Mouse (Mus musculus): ENCODE measurements at regions not wholly inside any gene's neighbourhood (a gene's known extent, or its start where the extent isn't known, plus 50 kb on each side); places are given as distances from the start of the nearest gene placed in this dataset.
A peak's percentile ranks its signal among the peaks of the same experiment; 100 is the strongest.

GRCm38 (mm10) chr12:25272114-25272751, 175.3 kb upstream of the Id2 start:
- Histone ChIP-seq H3K4me2 (no peak overlapping the region), H3K27ac (replicated peaks) (no peak overlapping the region), H3K27me3 (replicated peaks) (no peaks in the 10 kb centered on the region), H3K9me3 (replicated peaks) (no peaks in the 10 kb centered on the region), H3K9ac (replicated peaks) (no peak overlapping the region), H3K36me3 (no peaks in the 10 kb centered on the region), H3K4me3 (replicated peaks) (no peak overlapping the region), H3K4me1 (0 out of 2 replicates have a peak, but pooled peaks cover 4% of the 10 kb centered on the region)
- ATAC-seq (ENCODE audit: low FRiP score), result peak; percentile 28; the same call in 1 of the 2 replicates
- whole genome bisulfite sequencing, result 25% methylated on average over 6 of the region's 6 CpGs

GRCm38 (mm10) chr12:25269878-25270277, 172.9 kb upstream of the Id2 start:
- peaks cover 10% of the 10 kb centered on the region; the same call in 1 of the 2 replicates for H3K4me1 ChIP-seq
- ATAC-seq (ENCODE audit: low FRiP score), result no peak
- H3K4me2 ChIP-seq, result no peak overlapping the region
- H3K9ac ChIP-seq (replicated peaks), result no peak overlapping the region
- no peaks in the 10 kb centered on the region for H3K36me3 ChIP-seq
- H3K27ac ChIP-seq (replicated peaks), result no peak overlapping the region
- no peaks in the 10 kb centered on the region for H3K27me3 ChIP-seq (replicated peaks)
- H3K4me3 ChIP-seq (replicated peaks), result no peak overlapping the region
- 83% methylated on average over 3 of the region's 3 CpGs for WGBS
- H3K9me3 ChIP-seq (replicated peaks), result no peaks in the 10 kb centered on the region

- no peak overlapping the region for H3K9ac ChIP-seq (replicated peaks)
- no peak overlapping the region for H3K27ac ChIP-seq (replicated peaks)
- no peak overlapping the region for H3K4me2 ChIP-seq
- H3K4me1 ChIP-seq, result peaks cover 10% of the 10 kb centered on the region; the same call in 1 of the 2 replicates
- H3K4me3 ChIP-seq (replicated peaks), result no peak overlapping the region
- no peaks in the 10 kb centered on the region for H3K36me3 ChIP-seq
- H3K27me3 ChIP-seq (replicated peaks), result no peaks in the 10 kb centered on the region
- no peak for ATAC-seq (ENCODE audit: low FRiP score)
- H3K9me3 ChIP-seq (replicated peaks), result no peaks in the 10 kb centered on the region
- 79% methylated on average over 18 of the region's 18 CpGs for WGBS
Measured at GRCm38 (mm10) chr12:25268871-25269850, 172.2 kb upstream of the Id2 start.

GRCm38 (mm10) chr12:25268323-25268722, 171.4 kb upstream of the Id2 start:
- peaks cover 10% of the 10 kb centered on the region; the same call in 1 of the 2 replicates for H3K4me1 ChIP-seq
- no peak for ATAC-seq (ENCODE audit: low FRiP score)
- WGBS, result 60% methylated on average over 7 of the region's 7 CpGs
- no peak overlapping the region for H3K4me2 ChIP-seq
- H3K36me3 ChIP-seq, result no peaks in the 10 kb centered on the region
- H3K9ac ChIP-seq (replicated peaks), result no peak overlapping the region
- no peak overlapping the region for H3K27ac ChIP-seq (replicated peaks)
- no peaks in the 10 kb centered on the region for H3K27me3 ChIP-seq (replicated peaks)
- H3K4me3 ChIP-seq (replicated peaks), result no peak overlapping the region
- H3K9me3 ChIP-seq (replicated peaks), result no peaks in the 10 kb centered on the region

GRCm38 (mm10) chr12:25267572-25268115, 170.7 kb upstream of the Id2 start:
- Histone ChIP-seq H3K4me2 (no peak overlapping the region), H3K36me3 (no peaks in the 10 kb centered on the region), H3K9me3 (replicated peaks) (no peaks in the 10 kb centered on the region), H3K27ac (replicated peaks) (no peak overlapping the region), H3K27me3 (replicated peaks) (no peaks in the 10 kb centered on the region), H3K4me1 (peaks cover 10% of the 10 kb centered on the region; the same call in 1 of the 2 replicates), H3K9ac (replicated peaks) (no peak overlapping the region), H3K4me3 (replicated peaks) (no peak overlapping the region)
- ATAC-seq (ENCODE audit: low FRiP score), result no peak
- WGBS, result 93% methylated on average over 13 of the region's 13 CpGs

GRCm38 (mm10) chr12:25266701-25267571, 170.0 kb upstream of the Id2 start:
- no peak for ATAC-seq (ENCODE audit: low FRiP score)
- Histone ChIP-seq H3K27me3 (replicated peaks) (no peaks in the 10 kb centered on the region), H3K36me3 (no peaks in the 10 kb centered on the region), H3K4me2 (no peak overlapping the region), H3K4me3 (replicated peaks) (no peak overlapping the region), H3K27ac (replicated peaks) (no peak overlapping the region), H3K9ac (replicated peaks) (no peak overlapping the region), H3K9me3 (replicated peaks) (no peaks in the 10 kb centered on the region), H3K4me1 (peaks cover 6% of the 10 kb centered on the region; the same call in 1 of the 2 replicates)
- 70% methylated on average over 17 of the region's 17 CpGs for WGBS

GRCm38 (mm10) chr12:25265560-25266525, 168.9 kb upstream of the Id2 start:
- Histone ChIP-seq H3K4me1 (peaks cover 6% of the 10 kb centered on the region; the same call in 1 of the 2 replicates), H3K9ac (replicated peaks) (no peak overlapping the region), H3K27ac (replicated peaks) (no peak overlapping the region), H3K4me2 (no peak overlapping the region), H3K9me3 (replicated peaks) (no peaks in the 10 kb centered on the region), H3K36me3 (no peaks in the 10 kb centered on the region), H3K4me3 (replicated peaks) (no peak overlapping the region), H3K27me3 (replicated peaks) (no peaks in the 10 kb centered on the region)
- no peak for ATAC-seq (ENCODE audit: low FRiP score)
- WGBS, result 42% methylated on average over 11 of the region's 11 CpGs

GRCm38 (mm10) chr12:25265066-25265465, 168.1 kb upstream of the Id2 start:
- H3K4me1 ChIP-seq, result peaks cover 6% of the 10 kb centered on the region; the same call in 1 of the 2 replicates
- H3K4me3 ChIP-seq (replicated peaks), result no peak overlapping the region
- ATAC-seq (ENCODE audit: low FRiP score), result no peak
- no peaks in the 10 kb centered on the region for H3K9me3 ChIP-seq (replicated peaks)
- H3K36me3 ChIP-seq, result no peaks in the 10 kb centered on the region
- no peaks in the 10 kb centered on the region for H3K27me3 ChIP-seq (replicated peaks)
- H3K27ac ChIP-seq (replicated peaks), result no peak overlapping the region
- no peak overlapping the region for H3K9ac ChIP-seq (replicated peaks)
- WGBS, result 44% methylated on average over 13 of the region's 13 CpGs
- no peak overlapping the region for H3K4me2 ChIP-seq

GRCm38 (mm10) chr12:25264408-25264807, 167.5 kb upstream of the Id2 start:
- peaks cover 6% of the 10 kb centered on the region; the same call in 1 of the 2 replicates for H3K4me1 ChIP-seq
- H3K27me3 ChIP-seq (replicated peaks), result no peaks in the 10 kb centered on the region
- 93% methylated on average over 3 of the region's 3 CpGs for WGBS
- H3K36me3 ChIP-seq, result no peaks in the 10 kb centered on the region
- no peak for ATAC-seq (ENCODE audit: low FRiP score)
- no peak overlapping the region for H3K4me3 ChIP-seq (replicated peaks)
- no peak overlapping the region for H3K4me2 ChIP-seq
- no peaks in the 10 kb centered on the region for H3K9me3 ChIP-seq (replicated peaks)
- no peak overlapping the region for H3K9ac ChIP-seq (replicated peaks)
- no peak overlapping the region for H3K27ac ChIP-seq (replicated peaks)

GRCm38 (mm10) chr12:25262461-25262860, 165.5 kb upstream of the Id2 start:
- no peak overlapping the region for H3K27ac ChIP-seq (replicated peaks)
- H3K4me1 ChIP-seq, result peaks cover 6% of the 10 kb centered on the region; the same call in 1 of the 2 replicates
- no peak overlapping the region for H3K4me3 ChIP-seq (replicated peaks)
- H3K27me3 ChIP-seq (replicated peaks), result no peaks in the 10 kb centered on the region
- no peaks in the 10 kb centered on the region for H3K36me3 ChIP-seq
- no peak overlapping the region for H3K4me2 ChIP-seq
- no peaks in the 10 kb centered on the region for H3K9me3 ChIP-seq (replicated peaks)
- 95% methylated on average over 3 of the region's 3 CpGs for WGBS
- ATAC-seq (ENCODE audit: low FRiP score), result no peak
- no peak overlapping the region for H3K9ac ChIP-seq (replicated peaks)
